Mouse (Mus musculus) kidney, postnatal 0 days (tissue): ENCODE data around the gene Ntm. TPM values are rescaled to one million over a fixed set of nuclear protein-coding genes. Genes with fewer than 3 reads are reported as not detected.

Experiments
- ATAC-seq: fragments of 200-750 bp; cut with Nextera tagmentation; replicated peaks from 2 replicates; pipeline ENCODE4 v1.8.0; 2017; ENCODE audit warnings: low read depth, moderate number of reproducible peaks, moderate TSS enrichment, moderate library complexity; ENCODE audit not compliant: low FRiP score
- DNase-seq: peaks from one replicate; pipeline ENCODE4 v3.0.0-alpha.2; 2016; ENCODE audit warnings: low spot score
- H3K27ac ChIP-seq: fragments of 300-500 bp; sonication (generic); 2 replicates; pipeline ENCODE4 v1.5.1; 2014; ENCODE audit warnings: mild to moderate bottlenecking
- H3K27me3 ChIP-seq: fragments of 300-500 bp; sonication (generic); 2 replicates; pipeline ENCODE4 v1.6.1; 2014; ENCODE audit warnings: low read length, mixed read lengths; ENCODE audit not compliant: insufficient read depth
- H3K36me3 ChIP-seq: fragments of 300-500 bp; sonication (generic); 2 replicates; pipeline ENCODE4 v1.6.1; 2014; ENCODE audit warnings: low read length, mixed read lengths; ENCODE audit not compliant: insufficient read depth
- H3K4me1 ChIP-seq: fragments of 300-500 bp; sonication (generic); replicated peaks from 2 replicates; pipeline ENCODE4 v1.6.1; 2014; ENCODE audit warnings: antibody characterized with exemption, low read length, mixed read lengths; ENCODE audit not compliant: insufficient read depth
- H3K4me2 ChIP-seq: fragments of 300-500 bp; sonication (generic); 2 replicates; pipeline ENCODE4 v1.6.1; 2014; ENCODE audit warnings: mild to moderate bottlenecking, low read length, moderate library complexity, mixed read lengths
- H3K4me3 ChIP-seq: fragments of 300-500 bp; sonication (generic); replicated peaks from 2 replicates; pipeline ENCODE4 v1.5.1; 2014; ENCODE audit warnings: low read depth, low read length
- H3K9ac ChIP-seq: fragments of 300-500 bp; sonication (generic); 2 replicates; pipeline ENCODE4 v1.6.1; 2014; ENCODE audit warnings: low read depth, low read length
- H3K9me3 ChIP-seq: fragments of 300-500 bp; sonication (generic); replicated peaks from 2 replicates; pipeline ENCODE4 v1.6.1; 2016; ENCODE audit warnings: low read length, inconsistent platforms, mixed read lengths
- CTCF ChIP-seq: IDR thresholded peaks from 2 replicates; pipeline ENCODE4 v1.5.1; 2016; ENCODE audit warnings: antibody characterized with exemption, low read depth, mild to moderate bottlenecking, moderate library complexity
- WGBS: fragments of 180-500 bp; shearing (Covaris S2); extraction: QIAGEN DNeasy Blood & Tissue Kit; methylation state at CpG from one replicate; pipeline ENCODE4 v1.1.7; 2014; 5-methylcytosine and 5-hydroxymethylcytosine counted together
- polyA plus RNA-seq: library from polyadenylated mRNA; unstranded; fragments of >200 nt; fragmentation: Nextera tagmentation; extraction: Ambion mirVana; gene quantifications from 2 replicates; pipeline ENCODE4 v1.2.1, GENCODE M21; 2015

Gene Ntm
- polyA plus RNA-seq, 1 experiment from 2014 or later: 20.6 TPM

DNA sequence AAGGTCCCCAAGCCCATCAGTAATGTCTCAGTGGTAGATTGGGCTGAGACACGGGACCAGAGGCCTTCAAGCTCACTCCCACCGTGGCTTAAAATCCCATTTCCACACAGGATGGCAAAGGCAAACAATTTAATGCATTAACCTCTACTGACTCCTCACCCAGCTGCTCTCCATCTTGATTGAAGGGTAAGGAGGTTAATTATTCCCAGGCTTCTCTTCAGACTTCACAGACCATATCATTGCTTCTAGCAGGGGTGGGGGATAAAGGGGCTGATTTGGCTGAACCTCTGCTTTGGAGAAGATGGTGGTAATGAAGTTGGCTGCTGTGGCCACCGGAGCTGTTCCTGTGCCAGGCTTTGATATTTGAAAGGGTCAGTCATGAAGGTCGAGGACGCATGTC, 754.8 kb downstream of the Ntm start:
- H3K4me3 ChIP-seq: no peak overlapping the region
- H3K9ac ChIP-seq: no peak overlapping the region
- no peaks in the 10 kb centered on the region for H3K36me3 ChIP-seq
- no peak overlapping the region for H3K4me2 ChIP-seq
- WGBS: 50% methylated on average over 5 of the region's 5 CpGs
- no peak for TF ChIP-seq CTCF
- no peaks in the 10 kb centered on the region for H3K27me3 ChIP-seq
- no peaks in the 10 kb centered on the region for H3K4me1 ChIP-seq
- H3K27ac ChIP-seq: no peak overlapping the region
- no peak for DNase-seq
- ATAC-seq: no peak
- H3K9me3 ChIP-seq: no peaks in the 10 kb centered on the region

DNA sequence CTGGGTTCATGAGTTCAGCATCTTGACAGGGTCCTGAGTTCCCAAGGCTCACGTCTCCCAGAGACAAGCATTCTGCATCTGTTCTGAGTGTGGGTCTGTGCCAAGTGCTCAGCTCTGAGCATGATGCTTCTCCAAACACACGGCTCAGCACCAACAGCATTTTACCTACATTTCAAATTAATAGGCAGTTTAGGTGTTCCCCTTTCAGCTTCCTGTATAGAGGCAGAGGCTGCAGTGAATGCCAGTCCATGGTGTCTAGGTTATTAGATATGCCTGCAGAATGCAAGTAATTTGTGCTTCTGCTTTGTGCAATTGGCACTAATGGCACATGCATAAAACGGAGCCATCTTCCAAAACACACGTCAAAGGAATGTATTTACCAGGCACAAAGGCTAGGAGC, 757.3 kb downstream of the Ntm start:
- no peak overlapping the region for H3K4me2 ChIP-seq
- no peak for DNase-seq
- 68% methylated on average over 4 of the region's 4 CpGs for WGBS
- H3K9ac ChIP-seq: no peak overlapping the region
- H3K27me3 ChIP-seq: no peaks in the 10 kb centered on the region
- H3K36me3 ChIP-seq: no peaks in the 10 kb centered on the region
- ATAC-seq: no peak
- 0 out of 2 replicates have a peak, but pooled peaks cover 3% of the 10 kb centered on the region for H3K4me1 ChIP-seq
- no peak overlapping the region for H3K4me3 ChIP-seq
- no peak overlapping the region for H3K27ac ChIP-seq
- no peak for TF ChIP-seq CTCF
- H3K9me3 ChIP-seq: no peaks in the 10 kb centered on the region

DNA sequence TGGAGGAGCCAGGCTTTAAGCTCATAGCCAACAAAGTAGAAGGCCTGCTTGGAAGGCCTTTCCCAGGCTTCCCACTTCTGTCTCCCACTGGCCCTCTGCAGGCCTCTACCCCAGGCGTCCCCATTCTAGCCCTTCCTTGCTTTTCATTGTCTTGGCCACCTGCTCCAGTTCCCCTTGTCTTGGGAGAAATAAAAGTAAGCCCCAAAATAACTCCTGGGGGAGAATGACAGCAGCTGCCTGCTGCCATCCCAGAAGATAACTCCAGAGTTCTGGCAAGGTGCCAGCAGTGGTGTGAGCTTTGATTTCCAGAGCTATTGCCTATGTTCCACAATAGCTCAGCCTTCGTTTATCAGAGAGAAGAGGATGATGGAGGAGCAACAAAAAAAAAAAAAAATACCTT, 760.7 kb downstream of the Ntm start:
- H3K9me3 ChIP-seq: no peaks in the 10 kb centered on the region
- no peak overlapping the region for H3K4me3 ChIP-seq
- ATAC-seq: no peak
- H3K4me1 ChIP-seq: 0 out of 2 replicates have a peak, but pooled peaks cover 3% of the 10 kb centered on the region
- WGBS: 59% methylated on average over 2 of the region's 2 CpGs
- no peak for DNase-seq
- no peaks in the 10 kb centered on the region for H3K27me3 ChIP-seq
- no peaks in the 10 kb centered on the region for H3K36me3 ChIP-seq
- no peak overlapping the region for H3K4me2 ChIP-seq
- H3K27ac ChIP-seq: no peak overlapping the region
- H3K9ac ChIP-seq: no peak overlapping the region
- no peak for TF ChIP-seq CTCF

DNA sequence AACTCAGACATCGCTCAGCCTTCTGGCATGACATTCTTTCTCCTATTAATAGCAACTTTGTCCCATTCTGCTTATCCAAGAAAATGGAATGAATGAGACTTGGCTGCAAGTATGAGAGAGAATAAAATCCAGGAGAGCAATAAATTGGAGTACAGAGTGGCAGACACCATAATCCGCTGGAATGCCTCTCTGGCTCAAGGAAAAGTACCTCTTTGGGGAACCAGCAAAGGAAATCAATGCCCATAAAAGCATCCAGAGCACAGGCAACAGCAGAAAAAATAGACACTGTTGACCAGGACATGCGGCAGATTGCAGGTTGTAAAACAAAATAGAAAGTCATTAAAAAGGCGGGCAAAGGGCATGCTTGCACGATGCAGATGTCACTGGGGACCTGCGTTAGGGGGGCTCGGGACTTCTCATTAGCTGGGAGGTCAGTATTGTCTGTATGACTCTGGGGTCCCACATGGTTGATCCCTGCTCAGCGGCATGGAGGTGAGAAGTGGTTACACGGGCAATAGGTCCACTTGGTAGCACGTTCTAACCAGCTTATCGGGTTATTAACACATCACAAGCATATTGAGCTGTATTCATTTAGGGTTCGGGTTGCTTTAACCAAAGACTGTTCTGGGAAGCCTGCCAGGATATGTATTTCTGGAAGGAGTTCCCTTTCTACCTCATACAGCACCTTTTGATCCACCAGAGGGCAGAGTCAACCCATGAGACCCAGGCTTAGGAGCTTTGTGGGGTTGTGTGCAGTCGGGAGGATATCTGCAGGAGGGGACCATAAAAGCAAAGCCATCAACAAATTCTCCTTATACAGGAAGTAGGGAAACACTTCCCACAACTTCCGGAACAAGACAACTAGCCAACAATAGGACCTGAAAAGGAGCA, 761.5 kb downstream of the Ntm start:
- peak; percentile 87 for TF ChIP-seq CTCF
- peak; percentile 68 for ATAC-seq
- DNase-seq: peak; percentile 87

DNA sequence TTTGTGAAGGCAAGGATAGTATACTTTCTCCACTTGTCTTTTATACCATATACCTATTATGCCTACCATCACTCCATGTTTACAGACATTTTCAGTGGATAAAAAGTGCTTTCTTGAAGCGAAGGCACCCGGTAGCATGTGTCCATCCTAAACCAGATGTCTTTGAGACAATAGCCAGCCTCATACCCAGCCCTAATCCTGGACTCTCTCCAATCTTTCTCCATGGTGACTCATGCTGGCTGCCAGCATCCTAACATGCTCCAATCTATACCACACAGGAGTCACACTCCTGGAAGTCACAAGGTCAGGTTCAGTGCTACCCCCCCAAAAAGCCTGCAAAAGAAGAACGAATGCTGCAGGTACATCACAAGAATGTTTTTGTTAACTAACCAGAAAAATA, 765.9 kb downstream of the Ntm start:
- DNase-seq: no peak
- H3K27me3 ChIP-seq: no peaks in the 10 kb centered on the region
- 78% methylated on average over 3 of the region's 3 CpGs for WGBS
- no peak for ATAC-seq
- no peak overlapping the region for H3K27ac ChIP-seq
- H3K9ac ChIP-seq: no peak overlapping the region
- TF ChIP-seq CTCF: no peak
- no peak overlapping the region for H3K4me3 ChIP-seq
- H3K4me2 ChIP-seq: no peak overlapping the region
- H3K9me3 ChIP-seq: no peaks in the 10 kb centered on the region
- H3K4me1 ChIP-seq: 0 out of 2 replicates have a peak, but pooled peaks cover 3% of the 10 kb centered on the region
- H3K36me3 ChIP-seq: no peaks in the 10 kb centered on the region

More for the DNA sequence above, 761.5 kb downstream of the Ntm start:
- H3K4me2 ChIP-seq: peak overlapping the region; percentile 16
- H3K4me3 ChIP-seq: no peak overlapping the region
- H3K27ac ChIP-seq: no peak overlapping the region
- no peaks in the 10 kb centered on the region for H3K9me3 ChIP-seq
- 0 out of 2 replicates have a peak, but pooled peaks cover 3% of the 10 kb centered on the region for H3K4me1 ChIP-seq
- no peak overlapping the region for H3K9ac ChIP-seq
- no peaks in the 10 kb centered on the region for H3K36me3 ChIP-seq
- WGBS: 20% methylated on average over 14 of the region's 14 CpGs
- H3K27me3 ChIP-seq: no peaks in the 10 kb centered on the region

DNA sequence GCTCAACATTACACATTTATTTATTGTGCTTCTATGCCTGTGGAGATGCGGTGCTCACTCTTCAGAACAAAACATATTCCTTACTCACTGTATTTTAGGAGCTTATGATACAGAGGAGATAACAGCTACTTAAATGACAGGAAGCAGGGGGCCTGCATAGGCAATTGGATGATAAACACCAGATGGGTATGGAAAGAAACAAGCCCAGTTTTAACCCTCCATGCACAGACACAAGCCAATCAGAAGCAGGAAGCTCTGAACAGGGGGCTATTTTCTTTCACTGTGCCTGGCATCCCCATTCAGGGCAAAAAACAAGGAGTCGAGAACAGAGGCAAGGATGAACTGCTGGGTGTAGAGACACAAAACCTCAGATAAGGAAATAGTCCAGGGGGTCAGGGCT, 768.7 kb downstream of the Ntm start:
- Histone ChIP-seq H3K27ac (no peak overlapping the region), H3K4me2 (no peak overlapping the region), H3K4me3 (no peak overlapping the region), H3K9me3 (no peaks in the 10 kb centered on the region), H3K4me1 (no peaks in the 10 kb centered on the region), H3K27me3 (no peaks in the 10 kb centered on the region), H3K9ac (no peak overlapping the region), H3K36me3 (no peaks in the 10 kb centered on the region)
- DNase-seq: no peak
- TF ChIP-seq CTCF: no peak
- ATAC-seq: no peak
- 80% methylated on average over 2 of the region's 2 CpGs for WGBS
